Mouse (Mus musculus): Measurements from ENCODE around the gene Thra.

DNA sequence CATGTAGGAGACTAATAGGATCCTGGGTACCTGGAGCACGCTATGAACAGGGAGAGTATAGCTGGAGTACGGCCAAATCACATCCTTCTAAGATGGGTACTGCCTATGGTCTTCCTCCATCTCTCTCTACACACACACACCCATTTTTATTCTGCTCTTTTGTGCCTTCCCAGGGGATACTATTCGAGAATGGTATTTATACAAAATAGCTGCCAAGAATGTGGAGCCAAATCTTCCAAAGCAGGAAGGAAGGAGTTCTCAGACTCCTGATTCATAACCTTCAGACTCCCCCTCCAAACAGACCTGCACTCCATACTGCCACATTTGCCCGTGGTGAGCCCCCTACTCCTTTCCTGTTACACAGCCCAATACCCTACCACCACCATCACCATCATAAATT is 9.7 kb upstream of the Thra start:
- no peak for TF ChIP-seq EP300 (IDR thresholded peaks at IDR 0.05; ENCODE audit: low read depth)
- TF ChIP-seq CTCF (IDR thresholded peaks at IDR 0.05; ENCODE audit: low read depth) = no peak
